Mouse (Mus musculus) bone marrow macrophage, adult 2 months (primary cell): ENCODE data around the gene Vps13d.

Experiments used
- CTCF ChIP-seq: IDR thresholded peaks from 2 replicates; pipeline ENCODE4 v1.5.1; 2012; ENCODE audit warnings: low read depth, mild to moderate bottlenecking, low read length, moderate library complexity
- POLR2A ChIP-seq: IDR thresholded peaks from 2 replicates; pipeline ENCODE4 v1.6.1; 2012; ENCODE audit warnings: mild to moderate bottlenecking, low read depth, low read length, borderline replicate concordance

- no peak for TF ChIP-seq CTCF
- no peak for TF ChIP-seq POLR2A
Observed at GRCm38 (mm10) chr4:145192686-145193085, 2.1 kb downstream of the Vps13d start.
